Mouse (Mus musculus) lung, adult 2 months (tissue): ENCODE data around the gene Il31ra.

Experiments
- CTCF ChIP-seq: fragments of 200-500 bp; IDR thresholded peaks from 2 replicates; pipeline ENCODE4 v1.5.1; 2011; ENCODE audit warnings: mild to moderate bottlenecking, low read length, control low read depth; ENCODE audit not compliant: insufficient read depth
- POLR2A ChIP-seq: fragments of 200-500 bp; IDR thresholded peaks from 2 replicates; pipeline ENCODE4 v1.6.1; 2011; ENCODE audit warnings: low read depth, mild to moderate bottlenecking, control low read depth, low read length, borderline replicate concordance; ENCODE audit errors: extremely low read depth

DNA sequence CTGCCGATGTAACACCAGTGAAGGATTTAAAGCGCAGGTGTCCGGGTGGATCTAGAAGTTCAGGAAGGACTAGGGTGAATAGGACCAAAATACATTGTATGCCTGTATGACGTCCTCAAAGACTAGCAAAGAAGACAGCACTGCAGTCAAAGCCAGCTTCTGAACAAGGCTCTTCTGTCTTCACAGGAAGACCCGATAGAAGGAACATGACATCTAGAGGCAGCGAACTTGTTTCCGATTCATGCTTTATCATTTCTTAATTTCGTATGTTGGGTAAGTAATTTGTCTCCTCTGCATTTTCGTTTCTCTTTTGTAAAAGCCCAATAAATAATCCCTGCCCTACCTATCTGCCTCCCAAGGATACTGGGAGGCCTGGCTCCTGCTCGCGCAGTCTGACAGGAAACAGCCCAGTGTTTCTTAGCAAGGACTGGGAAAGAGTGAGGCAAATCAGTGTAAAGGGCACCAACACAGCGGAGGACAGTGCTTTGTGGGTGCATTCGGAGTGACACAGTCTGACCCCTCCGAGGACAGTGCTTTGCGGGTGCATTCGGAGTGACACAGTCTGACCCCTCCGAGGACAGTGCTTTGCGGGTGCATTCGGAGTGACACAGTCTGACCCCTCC lies 121.6 kb downstream of the Il31ra start:
- TF ChIP-seq CTCF, result no peak
- no peak for TF ChIP-seq POLR2A
